Mouse (Mus musculus) hindbrain, embryonic 12.5 days (tissue): ENCODE results near the gene Dtnb. TPM values are rescaled to one million over a fixed set of nuclear protein-coding genes. Genes with fewer than 3 reads are reported as not detected.

Experiments used
- ATAC-seq: fragments of 200-750 bp; cut with Nextera tagmentation; 2 replicates; pipeline ENCODE4 v1.8.0; 2017; ENCODE audit warnings: moderate TSS enrichment; ENCODE audit not compliant: low FRiP score
- H3K27ac ChIP-seq: fragments of 300-500 bp; sonication (generic); 2 replicates; pipeline ENCODE4 v1.5.1; 2016; ENCODE audit warnings: mild to moderate bottlenecking
- H3K27me3 ChIP-seq: fragments of 300-500 bp; sonication (generic); 2 replicates; pipeline ENCODE4 v1.6.1; 2016; ENCODE audit warnings: mild to moderate bottlenecking
- H3K36me3 ChIP-seq: fragments of 300-500 bp; sonication (generic); 2 replicates; pipeline ENCODE4 v1.6.1; 2016; ENCODE audit warnings: mild to moderate bottlenecking
- H3K4me1 ChIP-seq: fragments of 300-500 bp; sonication (generic); 2 replicates; pipeline ENCODE4 v1.6.1; 2016
- H3K4me2 ChIP-seq: fragments of 300-500 bp; sonication (generic); replicated peaks from 2 replicates; pipeline ENCODE4 v1.6.1; 2016; ENCODE audit warnings: mild to moderate bottlenecking
- H3K4me3 ChIP-seq: fragments of 300-500 bp; sonication (generic); 2 replicates; pipeline ENCODE4 v1.5.1; 2016; ENCODE audit warnings: mild to moderate bottlenecking
- H3K9ac ChIP-seq: fragments of 300-500 bp; sonication (generic); 2 replicates; pipeline ENCODE4 v1.6.1; 2016; ENCODE audit warnings: mild to moderate bottlenecking, moderate library complexity
- H3K9me3 ChIP-seq: fragments of 300-500 bp; sonication (generic); replicated peaks from 2 replicates; pipeline ENCODE4 v1.6.1; 2016; ENCODE audit warnings: mild to moderate bottlenecking
- WGBS: fragments of 180-500 bp; shearing (Covaris S2); methylation state at CpG from one replicate; pipeline ENCODE4 v1.1.7; 2016; 5-methylcytosine and 5-hydroxymethylcytosine counted together
- polyA plus RNA-seq: library from polyadenylated mRNA; unstranded; fragments of >200 nt; fragmentation: Nextera tagmentation; extraction: Ambion mirVana; gene quantifications from 2 replicates; pipeline ENCODE4 v1.2.1, GENCODE M21; 2016

Gene Dtnb
- polyA plus RNA-seq, 1 experiment from 2014 or later = 44.3 TPM

DNA sequence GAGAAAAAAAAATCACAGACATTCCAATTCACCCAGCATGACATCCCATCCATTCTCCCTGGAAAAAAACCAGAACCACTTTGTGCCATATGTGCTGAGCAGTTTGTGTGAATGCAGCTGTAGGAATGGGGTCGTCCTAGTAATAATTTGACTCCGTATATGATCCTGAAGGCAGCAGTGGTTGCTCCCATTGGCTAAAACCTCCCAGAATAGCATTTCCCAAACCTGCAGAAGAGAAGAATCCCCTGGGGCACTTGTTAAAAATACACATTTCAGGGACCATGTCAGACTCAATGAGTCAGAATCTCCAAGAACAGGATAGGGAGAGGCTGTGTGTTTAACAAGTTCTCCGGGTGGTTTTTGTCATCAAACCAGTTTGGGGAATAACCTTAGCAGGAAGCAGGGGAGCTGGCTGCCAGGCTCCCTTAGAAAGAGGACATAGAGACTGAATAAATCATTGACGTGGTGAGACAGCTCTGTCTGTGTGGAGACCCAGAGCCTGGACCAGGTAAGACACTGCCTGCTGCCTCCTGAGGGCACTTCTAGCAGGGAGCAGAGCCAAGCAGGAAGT lies 147.1 kb downstream of the Dtnb start:
- Histone ChIP-seq H3K36me3 (no peaks in the 10 kb centered on the region), H3K4me3 (no peak overlapping the region), H3K27ac (no peak overlapping the region), H3K9ac (no peak overlapping the region), H3K27me3 (no peaks in the 10 kb centered on the region), H3K4me2 (no peak overlapping the region), H3K4me1 (peaks cover 6% of the 10 kb centered on the region; the same call in 1 of the 2 replicates), H3K9me3 (no peaks in the 10 kb centered on the region)
- no peak for ATAC-seq
- 64% methylated on average over 4 of the region's 4 CpGs for WGBS

DNA sequence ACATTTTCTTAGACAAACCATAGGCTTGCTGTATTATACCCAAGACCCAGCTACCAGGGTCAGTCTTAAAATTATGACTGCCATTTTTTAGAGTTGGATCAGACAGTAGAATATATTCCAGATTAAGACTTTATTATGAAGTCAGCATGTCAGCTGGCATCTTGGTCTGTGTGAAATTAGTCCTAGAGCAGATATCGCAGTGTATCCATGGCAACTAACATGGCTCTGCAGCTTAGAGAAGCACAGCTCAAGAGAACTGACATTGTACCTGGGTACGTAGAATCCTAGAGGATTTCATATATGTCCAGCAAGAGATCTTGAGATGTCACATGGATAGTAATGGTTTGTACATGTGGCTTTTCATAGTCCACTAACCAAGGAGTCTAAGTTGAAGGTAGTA lies 148.3 kb downstream of the Dtnb start:
- no peaks in the 10 kb centered on the region for H3K9me3 ChIP-seq
- peaks cover 6% of the 10 kb centered on the region; the same call in 1 of the 2 replicates for H3K4me1 ChIP-seq
- H3K36me3 ChIP-seq = no peaks in the 10 kb centered on the region
- no peak overlapping the region for H3K9ac ChIP-seq
- ATAC-seq = no peak
- no peak overlapping the region for H3K4me2 ChIP-seq
- no peak overlapping the region for H3K27ac ChIP-seq
- H3K4me3 ChIP-seq = no peak overlapping the region
- H3K27me3 ChIP-seq = no peaks in the 10 kb centered on the region
- WGBS = 93% methylated on average over 2 of the region's 2 CpGs

DNA sequence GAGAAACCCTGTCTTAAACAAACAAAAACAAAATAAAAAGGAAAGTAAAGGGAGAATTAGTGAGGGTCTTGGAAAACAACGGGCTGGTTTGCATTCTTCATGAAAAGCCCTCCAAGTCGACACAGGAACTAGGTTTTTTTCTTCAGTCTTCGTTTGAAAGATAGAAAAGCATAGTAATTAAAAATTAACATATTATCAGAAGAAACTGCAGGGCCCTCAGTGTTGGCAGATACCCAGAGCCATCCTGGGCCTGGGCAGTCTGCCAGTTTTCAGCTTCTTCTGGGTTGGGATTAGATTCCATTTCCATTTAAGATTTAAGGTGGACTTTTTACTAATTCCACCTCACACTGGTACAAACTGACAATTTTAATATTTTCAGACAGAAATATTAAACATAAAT lies 151.6 kb downstream of the Dtnb start:
- H3K27ac ChIP-seq = no peak overlapping the region
- no peak overlapping the region for H3K9ac ChIP-seq
- H3K4me1 ChIP-seq = no peaks in the 10 kb centered on the region; the same call in 1 of the 2 replicates
- H3K27me3 ChIP-seq = no peaks in the 10 kb centered on the region
- no peak for ATAC-seq
- H3K4me3 ChIP-seq = no peak overlapping the region
- H3K9me3 ChIP-seq = no peaks in the 10 kb centered on the region
- H3K36me3 ChIP-seq = no peaks in the 10 kb centered on the region
- no peak overlapping the region for H3K4me2 ChIP-seq
- WGBS = 69% methylated on average over 3 of the region's 3 CpGs

DNA sequence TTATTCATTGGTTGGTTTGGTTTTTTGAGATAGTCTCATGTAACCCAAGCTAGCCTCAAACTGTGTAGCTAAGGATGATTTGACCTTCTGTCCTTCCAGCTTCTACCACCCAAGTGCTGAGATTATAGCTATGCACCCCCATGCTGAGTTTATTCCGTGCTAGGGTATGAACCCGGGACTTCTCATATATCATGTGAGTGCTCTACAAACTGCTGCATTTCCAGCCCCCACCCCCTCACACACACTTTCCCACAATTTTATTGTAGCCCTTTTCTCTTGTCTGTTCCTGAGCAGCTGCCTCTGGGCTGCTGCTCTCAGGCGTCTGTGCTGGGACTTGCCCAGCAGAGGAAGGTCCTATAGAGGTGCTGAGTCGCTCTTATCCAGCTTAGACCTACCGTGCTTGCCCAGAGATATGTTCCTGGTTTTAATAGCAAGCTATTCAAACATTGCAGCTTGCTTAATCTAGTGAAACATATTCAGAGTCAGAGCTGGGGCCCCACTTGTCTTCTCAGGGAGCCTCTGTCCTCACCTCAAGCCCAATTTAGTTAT lies 152.7 kb downstream of the Dtnb start:
- Histone ChIP-seq H3K27me3 (no peaks in the 10 kb centered on the region), H3K9ac (no peak overlapping the region), H3K27ac (0 out of 2 replicates have a peak overlapping the region, but pooled peaks have one; percentile 12), H3K36me3 (no peaks in the 10 kb centered on the region), H3K4me3 (no peak overlapping the region), H3K4me1 (no peaks in the 10 kb centered on the region; the same call in 1 of the 2 replicates), H3K9me3 (no peaks in the 10 kb centered on the region), H3K4me2 (no peak overlapping the region)
- no peak for ATAC-seq
- 65% methylated on average over 5 of the region's 5 CpGs for WGBS

DNA sequence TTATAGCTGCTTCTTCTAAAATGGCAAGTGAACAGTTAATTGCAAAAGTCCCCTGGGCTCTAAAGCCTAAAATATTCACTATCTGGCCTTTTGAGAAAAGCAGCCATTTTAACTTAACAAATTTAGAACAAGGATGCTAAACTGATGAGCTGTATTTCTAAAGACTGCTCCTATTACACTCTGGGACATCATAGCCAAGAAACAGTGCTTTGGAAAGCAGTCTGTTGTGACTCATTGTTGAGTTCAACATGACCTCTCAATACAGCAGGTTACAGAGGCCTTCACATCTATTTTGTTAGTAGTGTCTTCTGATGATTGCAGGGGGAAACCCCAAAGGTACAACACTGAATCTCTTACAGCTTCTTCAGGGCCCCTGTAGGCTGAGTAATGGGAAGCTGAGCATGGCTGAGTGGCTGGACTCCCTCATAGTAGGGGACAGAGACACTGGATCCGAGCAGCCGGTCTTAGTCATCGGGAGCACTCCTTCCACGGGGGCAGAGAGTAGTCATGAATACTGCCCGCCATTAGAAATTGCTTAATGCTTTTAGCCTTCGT lies 157.4 kb downstream of the Dtnb start:
- no peak for ATAC-seq

DNA sequence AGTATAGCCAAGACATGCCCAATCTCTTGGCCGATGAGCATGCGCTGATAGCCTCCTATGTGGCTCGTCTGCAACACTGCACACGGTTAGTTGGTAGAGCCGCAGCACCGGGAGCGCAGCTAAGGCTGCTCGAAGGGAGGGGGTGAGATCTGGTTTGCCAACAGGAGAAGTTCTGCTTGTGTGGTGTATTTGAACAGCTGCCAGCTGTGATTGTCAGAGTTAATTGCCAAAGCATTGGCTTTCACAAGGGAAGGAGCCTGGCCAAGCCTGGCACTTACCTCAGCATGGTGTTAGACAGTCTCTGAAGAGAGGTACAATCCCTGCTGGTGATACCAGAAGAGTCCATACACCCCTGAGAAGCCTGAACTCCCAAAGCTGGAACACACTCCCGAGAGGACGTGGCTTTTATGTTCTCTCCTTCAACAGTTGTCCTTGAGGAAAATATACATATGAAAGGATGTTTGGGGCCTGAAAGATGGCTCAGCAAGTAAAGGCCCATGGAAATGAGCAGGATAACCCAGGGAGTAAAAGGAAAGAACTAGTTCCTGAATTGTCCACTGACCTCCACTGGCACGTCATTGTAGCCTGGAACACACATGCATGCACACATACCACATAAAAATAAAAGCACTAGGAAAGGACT lies 160.6 kb downstream of the Dtnb start:
- Histone ChIP-seq H3K4me2 (no peak overlapping the region), H3K4me1 (no peaks in the 10 kb centered on the region), H3K9ac (no peak overlapping the region), H3K9me3 (no peaks in the 10 kb centered on the region), H3K27me3 (no peaks in the 10 kb centered on the region), H3K27ac (no peak overlapping the region), H3K36me3 (no peaks in the 10 kb centered on the region), H3K4me3 (no peak overlapping the region)
- ATAC-seq = no peak
- 71% methylated on average over 11 of the region's 11 CpGs for WGBS

More for the DNA sequence above, 157.4 kb downstream of the Dtnb start:
- H3K27ac ChIP-seq = no peak overlapping the region
- H3K9me3 ChIP-seq = no peaks in the 10 kb centered on the region
- no peak overlapping the region for H3K4me2 ChIP-seq
- WGBS = 88% methylated on average over 6 of the region's 6 CpGs
- no peak overlapping the region for H3K4me3 ChIP-seq
- no peaks in the 10 kb centered on the region for H3K27me3 ChIP-seq
- no peaks in the 10 kb centered on the region; the same call in 1 of the 2 replicates for H3K4me1 ChIP-seq
- H3K36me3 ChIP-seq = no peaks in the 10 kb centered on the region
- H3K9ac ChIP-seq = no peak overlapping the region

DNA sequence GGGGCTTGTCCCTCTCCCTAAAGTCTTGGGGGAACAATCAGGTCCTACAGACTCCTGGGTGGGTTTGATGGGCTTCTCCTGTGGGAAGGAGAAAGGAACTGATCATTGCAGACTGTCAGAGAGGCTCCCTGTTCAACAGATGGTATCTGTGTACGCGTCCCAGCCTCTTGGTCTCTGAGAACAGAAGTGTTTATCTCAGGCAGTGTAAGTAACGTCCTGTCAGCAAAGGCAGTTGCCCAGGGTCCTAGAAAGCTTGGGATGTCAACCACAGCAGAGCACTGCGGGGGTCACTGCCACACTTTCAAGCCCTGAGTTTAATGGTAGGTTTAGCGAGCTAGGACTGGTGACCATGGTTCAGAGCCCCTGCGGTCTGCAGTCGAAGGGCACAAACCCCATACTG lies 161.1 kb downstream of the Dtnb start:
- no peak overlapping the region for H3K27ac ChIP-seq
- H3K36me3 ChIP-seq = no peaks in the 10 kb centered on the region
- H3K27me3 ChIP-seq = no peaks in the 10 kb centered on the region
- no peak overlapping the region for H3K4me2 ChIP-seq
- no peak overlapping the region for H3K4me3 ChIP-seq
- no peaks in the 10 kb centered on the region for H3K4me1 ChIP-seq
- 74% methylated on average over 7 of the region's 7 CpGs for WGBS
- H3K9ac ChIP-seq = no peak overlapping the region
- ATAC-seq = no peak
- H3K9me3 ChIP-seq = no peaks in the 10 kb centered on the region

DNA sequence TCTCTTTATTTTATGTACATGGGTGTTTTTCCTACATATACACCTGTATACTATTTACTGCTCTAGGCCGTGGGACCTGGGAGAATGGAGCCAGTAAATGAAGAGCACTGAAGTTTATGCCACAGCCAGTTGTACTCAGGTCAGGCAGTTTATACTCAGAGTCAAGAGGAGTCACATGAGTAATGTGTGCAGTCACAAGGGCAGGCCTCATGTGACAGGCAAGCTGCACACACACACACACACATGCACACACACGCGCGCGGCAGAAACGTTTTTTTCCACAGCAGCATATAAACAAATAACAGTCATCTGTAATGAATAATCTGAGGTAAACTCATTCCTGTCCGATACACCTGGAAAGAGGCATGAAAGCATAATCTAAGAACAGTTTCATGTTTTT lies 164.8 kb downstream of the Dtnb start:
- no peak for ATAC-seq
- Histone ChIP-seq H3K36me3 (no peaks in the 10 kb centered on the region), H3K4me3 (no peak overlapping the region), H3K9me3 (no peaks in the 10 kb centered on the region), H3K27me3 (no peaks in the 10 kb centered on the region), H3K4me2 (no peak overlapping the region), H3K27ac (no peak overlapping the region), H3K9ac (no peak overlapping the region), H3K4me1 (no peaks in the 10 kb centered on the region)
- 91% methylated on average over 7 of the region's 7 CpGs for WGBS

DNA sequence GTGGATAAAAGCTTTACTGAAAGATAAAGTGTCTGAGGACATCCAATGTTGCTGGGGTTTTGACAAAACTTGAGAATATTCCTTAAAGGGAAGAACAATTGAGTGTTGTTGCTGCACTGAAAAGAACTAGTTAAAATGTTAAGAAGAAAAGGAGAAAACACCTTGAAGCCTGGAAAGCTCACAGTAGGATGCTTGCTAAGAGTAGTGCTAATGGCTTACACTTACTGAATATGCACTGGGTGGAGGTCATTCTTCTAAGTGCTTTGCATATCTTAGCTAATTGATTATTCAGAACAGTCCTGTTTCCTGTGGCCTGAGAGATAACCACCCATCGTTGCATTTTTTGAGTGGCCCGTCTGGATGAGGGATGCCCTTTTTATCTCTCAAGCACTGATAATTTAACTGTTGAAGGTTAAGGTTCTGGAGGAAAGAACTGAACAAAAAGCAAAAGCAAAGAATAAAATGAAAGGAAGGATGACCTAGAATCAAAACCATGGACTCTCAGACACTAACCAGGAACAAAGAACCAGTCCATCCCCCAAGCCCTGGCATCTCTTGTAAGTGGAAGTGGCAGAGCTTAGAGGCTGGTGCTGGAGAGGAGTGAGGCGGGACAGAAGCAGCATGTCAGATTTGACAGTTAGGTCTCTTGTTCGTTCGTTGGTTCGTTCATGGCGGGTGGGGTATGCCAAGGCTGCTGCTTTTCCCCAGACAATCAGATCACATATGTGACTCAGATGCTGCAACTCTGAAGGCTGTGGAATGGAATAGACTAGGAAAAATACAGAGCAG lies 166.8 kb downstream of the Dtnb start:
- no peak for ATAC-seq
- 47% methylated on average over 7 of the region's 7 CpGs for WGBS
- Histone ChIP-seq H3K4me3 (no peak overlapping the region), H3K27me3 (no peaks in the 10 kb centered on the region), H3K4me1 (no peaks in the 10 kb centered on the region), H3K27ac (no peak overlapping the region), H3K36me3 (no peaks in the 10 kb centered on the region), H3K9me3 (no peaks in the 10 kb centered on the region), H3K4me2 (no peak overlapping the region), H3K9ac (no peak overlapping the region)

DNA sequence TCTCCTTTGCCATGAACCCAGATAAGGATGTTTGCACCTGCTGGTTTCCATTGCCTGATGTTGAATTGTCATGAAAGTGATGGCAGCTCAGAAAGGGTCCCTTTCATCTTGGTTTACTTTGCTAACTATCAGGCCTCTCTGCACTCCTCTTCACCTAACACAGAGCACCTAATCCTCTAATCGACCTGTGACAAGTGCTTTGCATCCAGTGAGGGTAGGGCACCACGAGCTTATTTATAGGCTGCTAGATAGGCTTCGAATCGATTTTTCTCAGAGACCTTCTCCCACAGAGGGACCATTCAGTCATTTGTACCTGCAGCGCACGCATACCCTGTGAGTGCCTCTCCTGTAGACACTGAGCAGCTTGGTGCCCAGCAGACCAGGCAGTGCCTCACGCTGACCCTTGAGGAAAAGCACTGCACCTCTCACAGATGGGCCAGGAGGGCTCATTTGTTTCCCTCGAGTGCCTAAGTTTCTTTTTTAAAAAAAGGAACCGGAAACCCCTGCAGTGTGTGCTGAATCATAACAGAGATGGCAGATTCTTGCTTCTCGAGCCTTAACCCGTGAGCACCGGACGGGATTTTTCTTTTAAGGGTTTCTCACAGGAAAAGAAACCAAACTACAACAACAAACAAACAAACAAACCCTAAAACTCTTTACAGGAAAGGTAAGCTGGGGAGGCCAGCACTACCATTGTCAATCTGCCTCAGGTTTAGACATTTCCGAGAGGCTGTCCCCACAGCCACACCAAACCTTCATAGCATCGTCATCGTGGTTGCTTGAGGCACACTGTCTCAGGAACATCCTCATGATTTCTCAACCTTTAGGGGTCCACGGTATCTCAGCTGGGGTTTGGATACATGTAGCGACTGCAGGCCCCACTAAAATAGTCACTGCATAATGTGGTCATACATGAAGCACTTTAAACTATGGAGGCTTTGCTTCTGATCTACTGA lies 167.8 kb downstream of the Dtnb start:
- no peaks in the 10 kb centered on the region for H3K4me1 ChIP-seq
- H3K9ac ChIP-seq = no peak overlapping the region
- H3K36me3 ChIP-seq = no peaks in the 10 kb centered on the region
- H3K27ac ChIP-seq = no peak overlapping the region
- no peaks in the 10 kb centered on the region for H3K27me3 ChIP-seq
- H3K4me3 ChIP-seq = no peak overlapping the region
- H3K4me2 ChIP-seq = no peak overlapping the region
- 82% methylated on average over 18 of the region's 18 CpGs for WGBS
- ATAC-seq = no peak
- no peaks in the 10 kb centered on the region for H3K9me3 ChIP-seq

DNA sequence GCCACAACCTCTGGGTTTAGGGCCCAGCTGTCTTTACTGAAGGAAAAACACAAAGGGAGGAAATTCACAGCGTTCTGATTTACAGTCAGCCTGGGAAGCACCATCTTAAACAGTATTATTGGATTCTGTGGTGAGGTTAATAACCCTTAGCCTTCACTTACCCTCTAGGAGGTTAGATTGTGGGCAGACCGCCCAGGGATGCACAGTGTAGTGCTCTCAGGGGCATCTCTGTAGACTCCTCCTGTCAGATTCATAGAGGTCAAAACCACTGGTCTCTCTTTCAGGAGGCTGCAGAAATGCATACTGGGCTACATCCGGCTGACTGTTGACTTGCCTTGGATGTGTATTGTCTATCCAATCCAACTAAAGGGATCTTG lies 168.5 kb downstream of the Dtnb start:
- Histone ChIP-seq H3K4me3 (no peak overlapping the region), H3K27ac (no peak overlapping the region), H3K4me2 (no peak overlapping the region), H3K9me3 (no peaks in the 10 kb centered on the region), H3K4me1 (no peaks in the 10 kb centered on the region), H3K9ac (no peak overlapping the region), H3K27me3 (no peaks in the 10 kb centered on the region), H3K36me3 (no peaks in the 10 kb centered on the region)
- 85% methylated on average over 3 of the region's 3 CpGs for WGBS
- no peak for ATAC-seq
